Mouse (Mus musculus): ENCODE data around the gene Tmtc2. TPM values are rescaled to one million over a fixed set of nuclear protein-coding genes. Genes with fewer than 3 reads are reported as not detected.

The Tmtc2 gene
- polyA plus RNA-seq, 1 experiment from 2014 or later, result 3.5 TPM

DNA sequence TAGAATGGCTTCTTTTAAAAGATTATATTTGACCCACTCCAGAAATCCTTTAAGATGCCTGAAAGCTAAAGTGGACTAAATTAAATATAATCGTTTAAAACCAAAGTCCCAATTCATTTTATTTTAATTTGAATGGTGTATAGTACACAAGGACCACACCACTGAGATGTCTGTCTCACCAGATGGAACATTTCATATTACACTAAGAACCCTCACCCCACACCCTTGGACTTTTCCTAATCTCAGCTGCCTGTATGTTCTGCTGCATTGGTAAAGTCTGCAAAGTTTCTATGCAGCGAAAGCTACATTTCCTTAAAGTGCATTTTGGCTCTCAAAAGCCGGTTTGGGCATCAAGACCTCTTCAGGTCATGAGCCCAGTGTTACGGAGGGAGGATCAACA, 12.7 kb downstream of the Tmtc2 start:
- WGBS, result 91% methylated on average over 4 of the region's 4 CpGs
- ATAC-seq (replicated peaks; ENCODE audit: low FRiP score) (no peak), DNase-seq (ENCODE audit: low spot score) (no peak)
- H3K27ac ChIP-seq (ENCODE audit: low read depth, low read length), result no peak overlapping the region
- no peaks in the 10 kb centered on the region for H3K4me1 ChIP-seq (replicated peaks; ENCODE audit: control insufficient read depth, insufficient read depth, low read length)
- no peaks in the 10 kb centered on the region for H3K27me3 ChIP-seq (replicated peaks; ENCODE audit: control insufficient read depth, insufficient read depth, low read length)
- H3K4me3 ChIP-seq (ENCODE audit: low read depth, low read length), result no peak overlapping the region
- H3K9ac ChIP-seq (ENCODE audit: low read depth, low read length), result no peak overlapping the region
- H3K36me3 ChIP-seq (ENCODE audit: control insufficient read depth, insufficient read depth, low read length), result no peaks in the 10 kb centered on the region
- H3K9me3 ChIP-seq (ENCODE audit: control insufficient read depth, low read length), result no peaks in the 10 kb centered on the region
- H3K4me2 ChIP-seq, result no peak overlapping the region

GRCm38 (mm10) chr10:105557581-105557980, 16.7 kb downstream of the Tmtc2 start:
- Histone ChIP-seq H3K4me3 (ENCODE audit: low read depth, low read length) (no peak overlapping the region), H3K9me3 (ENCODE audit: control insufficient read depth, low read length) (no peaks in the 10 kb centered on the region), H3K9ac (ENCODE audit: low read depth, low read length) (no peak overlapping the region), H3K27me3 (replicated peaks; ENCODE audit: control insufficient read depth, insufficient read depth, low read length) (no peaks in the 10 kb centered on the region), H3K36me3 (ENCODE audit: control insufficient read depth, insufficient read depth, low read length) (no peaks in the 10 kb centered on the region), H3K27ac (ENCODE audit: low read depth, low read length) (no peak overlapping the region), H3K4me2 (no peak overlapping the region), H3K4me1 (replicated peaks; ENCODE audit: control insufficient read depth, insufficient read depth, low read length) (peaks cover 3% of the 10 kb centered on the region; the same call in 1 of the 2 replicates)
- ATAC-seq (replicated peaks; ENCODE audit: low FRiP score) (no peak), DNase-seq (ENCODE audit: low spot score) (no peak)
- 83% methylated on average over 5 of the region's 5 CpGs for WGBS

DNA sequence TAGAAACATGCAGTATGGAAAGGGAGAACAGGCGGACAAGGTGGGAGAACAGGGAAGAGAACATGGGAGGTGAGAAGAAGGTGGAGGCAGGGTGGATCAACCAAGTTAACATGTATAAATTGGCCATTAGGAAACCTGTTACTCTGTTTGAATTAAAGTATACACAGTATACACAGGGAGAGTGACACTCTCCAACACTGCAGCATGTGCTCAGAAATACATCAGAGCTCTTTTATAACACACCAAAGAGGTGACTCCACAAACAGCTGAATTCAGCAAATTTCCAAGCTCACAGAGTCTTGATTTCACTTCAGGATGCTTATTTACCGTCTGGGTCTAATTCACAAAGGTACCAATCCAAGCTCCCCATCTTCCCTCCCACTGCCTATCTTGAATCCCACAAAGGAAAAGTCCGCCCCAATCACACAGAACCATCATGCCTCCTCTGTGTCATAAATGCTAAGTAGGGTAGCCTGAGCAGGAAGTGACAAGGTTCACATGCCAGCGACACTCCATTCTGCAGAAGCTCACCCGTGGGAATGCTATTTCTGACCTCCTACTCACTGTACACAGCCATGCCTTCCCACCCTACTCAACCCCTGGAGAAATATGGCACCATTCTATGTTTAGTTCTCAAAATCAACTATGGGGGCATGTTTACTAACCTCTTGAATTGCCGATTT, 17.2 kb downstream of the Tmtc2 start:
- WGBS, result 69% methylated on average over 6 of the region's 6 CpGs

DNA sequence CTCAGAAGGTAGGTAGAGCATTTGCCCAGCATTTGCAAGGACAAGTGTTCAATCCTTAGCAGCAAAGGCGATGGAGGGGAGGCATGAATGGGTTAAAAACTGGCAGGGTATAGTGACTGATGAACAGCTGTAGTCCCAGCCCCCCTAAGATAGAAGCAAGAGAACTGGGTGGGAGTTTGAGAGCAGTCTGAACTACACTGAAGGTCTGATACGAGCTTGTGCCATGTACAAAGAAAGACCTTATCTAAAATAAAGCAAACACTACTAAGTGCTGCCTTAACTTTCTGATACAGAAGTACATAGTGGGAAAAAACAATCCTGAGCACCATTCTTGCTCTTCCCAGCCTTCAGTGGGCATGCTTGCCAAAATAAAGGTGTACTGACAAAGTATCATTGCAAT, 20.1 kb downstream of the Tmtc2 start:
- DNase-seq (ENCODE audit: low spot score) (no peak), ATAC-seq (replicated peaks; ENCODE audit: low FRiP score) (0 out of 2 replicates have a peak, but pooled peaks have one; percentile 34)
- Histone ChIP-seq H3K4me2 (no peak overlapping the region), H3K9me3 (ENCODE audit: control insufficient read depth, low read length) (no peaks in the 10 kb centered on the region), H3K9ac (ENCODE audit: low read depth, low read length) (no peak overlapping the region), H3K27me3 (replicated peaks; ENCODE audit: control insufficient read depth, insufficient read depth, low read length) (no peaks in the 10 kb centered on the region), H3K27ac (ENCODE audit: low read depth, low read length) (no peak overlapping the region), H3K4me1 (replicated peaks; ENCODE audit: control insufficient read depth, insufficient read depth, low read length) (peaks cover 3% of the 10 kb centered on the region; the same call in 1 of the 2 replicates), H3K36me3 (ENCODE audit: control insufficient read depth, insufficient read depth, low read length) (no peaks in the 10 kb centered on the region), H3K4me3 (ENCODE audit: low read depth, low read length) (no peak overlapping the region)
- 55% methylated on average over 2 of the region's 2 CpGs for WGBS

More for the DNA sequence above, 17.2 kb downstream of the Tmtc2 start:
- Histone ChIP-seq H3K27ac (ENCODE audit: low read depth, low read length) (no peak overlapping the region), H3K36me3 (ENCODE audit: control insufficient read depth, insufficient read depth, low read length) (no peaks in the 10 kb centered on the region), H3K4me2 (no peak overlapping the region), H3K9me3 (ENCODE audit: control insufficient read depth, low read length) (no peaks in the 10 kb centered on the region), H3K9ac (ENCODE audit: low read depth, low read length) (no peak overlapping the region), H3K27me3 (replicated peaks; ENCODE audit: control insufficient read depth, insufficient read depth, low read length) (no peaks in the 10 kb centered on the region), H3K4me1 (replicated peaks; ENCODE audit: control insufficient read depth, insufficient read depth, low read length) (peaks cover 3% of the 10 kb centered on the region; the same call in 1 of the 2 replicates), H3K4me3 (ENCODE audit: low read depth, low read length) (no peak overlapping the region)
- no peak for ATAC-seq (replicated peaks; ENCODE audit: low FRiP score)
- DNase-seq (ENCODE audit: low spot score), result no peak

- Histone ChIP-seq H3K36me3 (ENCODE audit: control insufficient read depth, insufficient read depth, low read length) (no peaks in the 10 kb centered on the region), H3K27me3 (replicated peaks; ENCODE audit: control insufficient read depth, insufficient read depth, low read length) (no peaks in the 10 kb centered on the region), H3K4me3 (ENCODE audit: low read depth, low read length) (no peak overlapping the region), H3K9me3 (ENCODE audit: control insufficient read depth, low read length) (no peaks in the 10 kb centered on the region), H3K4me2 (no peak overlapping the region), H3K27ac (ENCODE audit: low read depth, low read length) (no peak overlapping the region), H3K4me1 (replicated peaks; ENCODE audit: control insufficient read depth, insufficient read depth, low read length) (no peaks in the 10 kb centered on the region), H3K9ac (ENCODE audit: low read depth, low read length) (no peak overlapping the region)
- ATAC-seq (replicated peaks; ENCODE audit: low FRiP score) (no peak), DNase-seq (ENCODE audit: low spot score) (no peak)
- WGBS, result 89% methylated on average over 2 of the region's 2 CpGs
These were observed 26.2 kb downstream of the Tmtc2 start for GRCm38 (mm10) chr10:105548040-105548439.

DNA sequence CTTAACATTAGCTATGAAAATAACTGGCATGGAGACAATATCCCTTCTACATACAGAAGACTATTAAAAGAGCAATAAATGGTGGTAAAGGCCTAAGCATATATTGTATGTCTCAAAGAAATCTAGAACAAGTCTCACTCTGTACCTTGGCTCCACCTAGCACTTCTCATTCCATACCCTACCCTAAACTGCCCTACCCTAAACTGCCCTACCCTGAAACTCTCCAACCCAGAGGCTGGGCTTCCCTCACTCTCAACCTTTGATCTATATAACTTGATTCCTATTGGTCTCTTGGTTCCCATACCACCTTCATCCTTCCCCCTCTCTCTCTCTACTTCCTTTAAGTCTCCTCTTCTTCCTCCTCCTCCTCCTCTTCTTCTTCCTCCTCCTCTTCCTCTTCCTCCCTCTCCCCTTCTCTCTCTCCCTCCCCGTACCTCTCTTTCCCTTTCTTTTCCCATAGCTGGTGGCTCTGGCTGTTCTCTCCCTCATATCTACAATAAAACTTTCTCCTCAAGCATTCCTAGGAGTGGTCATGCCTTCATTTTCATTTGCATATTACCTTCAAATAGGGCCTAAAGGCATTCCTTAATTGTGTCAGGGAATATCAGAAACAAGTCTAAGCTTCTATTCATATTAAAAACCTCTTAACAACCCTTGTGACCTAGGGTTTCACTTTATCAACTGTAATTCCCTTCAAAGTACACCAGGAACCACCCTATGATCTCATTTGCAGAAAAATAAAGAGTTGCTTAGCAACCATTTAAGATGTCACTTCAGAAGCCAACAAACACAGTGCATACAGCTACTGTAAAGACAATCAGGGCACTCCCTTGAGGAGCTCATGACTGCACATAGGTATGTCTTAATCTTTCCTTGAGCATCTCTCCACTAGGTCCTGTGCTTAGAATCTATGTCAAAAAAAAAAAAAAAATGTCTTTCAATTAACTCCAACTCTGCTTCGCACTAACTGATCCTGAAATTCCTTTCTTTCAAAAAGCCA, 29.9 kb downstream of the Tmtc2 start:
- Histone ChIP-seq H3K9ac (ENCODE audit: low read depth, low read length) (no peak overlapping the region), H3K9me3 (ENCODE audit: control insufficient read depth, low read length) (no peaks in the 10 kb centered on the region), H3K4me1 (replicated peaks; ENCODE audit: control insufficient read depth, insufficient read depth, low read length) (no peaks in the 10 kb centered on the region), H3K27ac (ENCODE audit: low read depth, low read length) (no peak overlapping the region), H3K4me2 (no peak overlapping the region), H3K36me3 (ENCODE audit: control insufficient read depth, insufficient read depth, low read length) (no peaks in the 10 kb centered on the region), H3K27me3 (replicated peaks; ENCODE audit: control insufficient read depth, insufficient read depth, low read length) (no peaks in the 10 kb centered on the region), H3K4me3 (ENCODE audit: low read depth, low read length) (no peak overlapping the region)
- WGBS, result 83% methylated on average over 2 of the region's 2 CpGs
- DNase-seq (ENCODE audit: low spot score) (no peak), ATAC-seq (replicated peaks; ENCODE audit: low FRiP score) (no peak)

DNA sequence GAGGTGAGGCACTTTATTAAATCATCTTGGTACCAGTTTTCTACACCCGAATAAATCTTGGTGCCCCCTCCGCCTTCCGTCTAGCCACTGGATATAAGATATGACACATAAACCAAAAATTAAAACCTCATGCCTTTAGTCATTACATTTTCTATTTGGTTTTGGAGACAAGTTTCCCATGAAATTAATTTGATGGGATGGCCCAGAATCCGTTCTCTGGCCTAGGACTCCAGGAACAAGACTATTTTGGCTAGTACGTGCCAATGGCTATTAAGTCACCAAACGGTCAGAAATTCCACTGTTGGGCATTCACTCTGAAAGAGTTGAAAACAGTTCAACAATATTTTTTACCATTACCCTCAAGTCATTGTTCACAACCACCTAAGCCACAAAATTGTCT, 32.2 kb downstream of the Tmtc2 start:
- no peak overlapping the region for H3K9ac ChIP-seq (ENCODE audit: low read depth, low read length)
- no peaks in the 10 kb centered on the region for H3K9me3 ChIP-seq (ENCODE audit: control insufficient read depth, low read length)
- no peak overlapping the region for H3K4me3 ChIP-seq (ENCODE audit: low read depth, low read length)
- DNase-seq (ENCODE audit: low spot score) (no peak), ATAC-seq (replicated peaks; ENCODE audit: low FRiP score) (no peak)
- WGBS, result 91% methylated on average over 6 of the region's 6 CpGs
- no peaks in the 10 kb centered on the region for H3K4me1 ChIP-seq (replicated peaks; ENCODE audit: control insufficient read depth, insufficient read depth, low read length)
- H3K27me3 ChIP-seq (replicated peaks; ENCODE audit: control insufficient read depth, insufficient read depth, low read length), result no peaks in the 10 kb centered on the region
- H3K27ac ChIP-seq (ENCODE audit: low read depth, low read length), result no peak overlapping the region
- H3K36me3 ChIP-seq (ENCODE audit: control insufficient read depth, insufficient read depth, low read length), result no peaks in the 10 kb centered on the region
- no peak overlapping the region for H3K4me2 ChIP-seq

GRCm38 (mm10) chr10:105539697-105540096, 34.6 kb downstream of the Tmtc2 start:
- DNase-seq (ENCODE audit: low spot score) (no peak), ATAC-seq (replicated peaks; ENCODE audit: low FRiP score) (no peak)
- Histone ChIP-seq H3K27ac (ENCODE audit: low read depth, low read length) (no peak overlapping the region), H3K4me3 (ENCODE audit: low read depth, low read length) (no peak overlapping the region), H3K9ac (ENCODE audit: low read depth, low read length) (no peak overlapping the region), H3K4me1 (replicated peaks; ENCODE audit: control insufficient read depth, insufficient read depth, low read length) (no peaks in the 10 kb centered on the region), H3K36me3 (ENCODE audit: control insufficient read depth, insufficient read depth, low read length) (no peaks in the 10 kb centered on the region), H3K27me3 (replicated peaks; ENCODE audit: control insufficient read depth, insufficient read depth, low read length) (no peaks in the 10 kb centered on the region), H3K4me2 (no peak overlapping the region), H3K9me3 (ENCODE audit: control insufficient read depth, low read length) (no peaks in the 10 kb centered on the region)
- 76% methylated on average over 5 of the region's 5 CpGs for WGBS
